Mouse (Mus musculus) effector memory CD4-positive, alpha-beta T cell, adult 7 months (primary cell): ENCODE results near the gene Dhrs9. TPM values are rescaled to one million over a fixed set of nuclear protein-coding genes. Genes with fewer than 3 reads are reported as not detected.

Experiments
- polyA plus RNA-seq: library from polyadenylated mRNA; unstranded; fragments of 100-300 nt; shearing (Covaris generic); gene quantifications from one replicate; pipeline ENCODE4 v1.2.1, GENCODE M21; 2017

The Dhrs9 gene
- polyA plus RNA-seq: 0.11 TPM

GRCm38 (mm10) chr2:69380281-69380680 lies at the start of gene Dhrs9:
Dhrs9 (plus strand) TSS chr2:69380445.

DNA sequence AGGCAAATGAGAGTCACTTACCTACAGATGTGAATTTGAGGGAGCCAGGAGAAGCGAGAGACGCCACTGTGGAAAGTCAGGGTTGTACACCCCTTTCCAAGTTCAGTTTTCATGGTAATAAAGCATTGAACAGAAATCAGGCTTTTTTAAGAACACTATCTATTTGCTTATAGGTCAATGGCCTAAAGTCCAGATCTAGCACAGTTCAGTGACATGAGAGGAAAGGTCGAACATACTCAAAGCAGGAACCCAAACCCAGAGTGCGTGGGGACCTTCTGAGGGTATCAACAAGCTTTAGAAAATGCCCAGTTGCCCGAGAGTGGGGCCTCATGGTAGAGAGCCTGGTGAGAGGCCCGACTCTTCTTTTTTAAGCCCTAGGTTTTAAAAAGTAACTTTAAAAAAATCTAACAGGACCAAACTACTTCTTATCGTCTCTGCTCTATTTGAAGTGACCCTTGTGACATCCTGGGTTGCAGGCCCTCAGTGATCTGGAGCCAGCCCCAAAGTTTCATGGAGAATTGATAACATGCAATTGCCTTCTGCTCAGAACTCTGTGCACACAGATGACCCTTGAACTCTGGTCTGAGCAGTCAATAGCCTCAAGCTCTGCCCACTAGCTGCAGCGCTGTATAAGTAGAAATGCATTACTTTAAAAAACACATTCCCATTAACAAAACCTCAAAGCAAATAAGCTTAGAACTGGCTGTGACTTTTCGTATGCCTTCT lies 37.6 kb upstream of the Dhrs9 start, which contains the start of gene Abcb11:
TSS of gene Abcb11 (minus strand) at position 121 of the 726 bp plus-strand sequence.

Other genes with a start within 250 kb of the Dhrs9 start
- 0.21 TPM for gene Nostrin, start 244.6 kb upstream of the Dhrs9 start, polyA plus RNA-seq
- gene Spc25, start 174.3 kb upstream of the Dhrs9 start, polyA plus RNA-seq: 2.2 TPM
- not detected for gene G6pc2, start 169.4 kb upstream of the Dhrs9 start, polyA plus RNA-seq
- 0.43 TPM for gene Abcb11, start 37.8 kb upstream of the Dhrs9 start, polyA plus RNA-seq
- 0.13 TPM for gene Lrp2, start 205.6 kb downstream of the Dhrs9 start, polyA plus RNA-seq